Mouse (Mus musculus): ENCODE measurements around the gene Banf1.
A peak's percentile ranks its signal among the peaks of the same experiment; 100 is the strongest.
"Not testable (repeated sequence)": the region's sequence is repeated elsewhere in the genome, so short reads cannot be mapped to it uniquely, and the experiment has no call there.

The Banf1 gene

DNA sequence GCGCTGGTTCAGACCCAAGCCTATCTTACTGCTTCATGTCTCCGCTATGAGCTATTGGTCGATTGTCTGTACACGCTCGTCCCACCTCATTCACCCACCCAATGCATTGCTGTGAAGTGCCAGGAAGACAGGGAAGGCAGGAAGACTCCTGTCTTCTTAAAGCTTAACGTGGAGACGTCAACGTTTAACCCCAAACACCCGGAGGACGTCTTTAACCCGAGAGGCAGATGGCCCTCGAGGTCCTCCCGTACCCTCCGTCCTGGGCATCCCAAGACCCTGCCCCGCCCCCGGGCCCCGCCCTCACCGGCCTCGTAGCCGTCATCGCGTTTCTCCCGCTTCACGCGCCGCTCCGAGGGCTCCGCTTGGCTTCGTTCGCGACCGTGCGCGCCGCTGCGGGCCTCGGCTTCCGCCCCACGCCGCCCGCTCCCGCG lies 21.1 kb upstream of the Banf1 start:
- TF ChIP-seq GATA4 (IDR thresholded peaks at IDR 0.05; ENCODE audit: insufficient replicate concordance, low read length): no peak

DNA sequence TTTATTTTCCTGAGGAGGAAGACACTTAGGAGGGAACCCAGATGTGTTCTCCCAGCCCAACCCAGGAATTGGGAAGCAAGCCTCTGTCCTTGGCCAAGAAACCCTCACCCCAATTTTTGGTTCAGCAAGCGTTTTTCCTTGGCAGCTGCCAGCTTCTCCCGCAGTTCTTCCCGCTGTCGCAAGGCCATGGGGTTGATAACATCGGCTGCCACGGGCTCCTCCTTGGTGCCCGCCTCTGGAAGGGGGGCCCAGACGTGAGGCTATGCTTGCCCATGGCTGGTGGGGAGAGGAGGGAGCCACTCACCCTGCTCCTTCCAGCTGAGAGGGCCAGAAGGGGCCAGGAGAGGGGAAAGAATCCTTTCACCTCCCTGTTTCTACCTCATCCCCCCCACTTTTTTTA lies 17.7 kb upstream of the Banf1 start:
- no peak for TF ChIP-seq GATA4 (IDR thresholded peaks at IDR 0.05; ENCODE audit: insufficient replicate concordance, low read length)

GRCm38 (mm10) chr19:5383326-5383725 lies 16.4 kb upstream of the Banf1 start:
- no peak for TF ChIP-seq GATA4 (IDR thresholded peaks at IDR 0.05; ENCODE audit: insufficient replicate concordance, low read length)

DNA sequence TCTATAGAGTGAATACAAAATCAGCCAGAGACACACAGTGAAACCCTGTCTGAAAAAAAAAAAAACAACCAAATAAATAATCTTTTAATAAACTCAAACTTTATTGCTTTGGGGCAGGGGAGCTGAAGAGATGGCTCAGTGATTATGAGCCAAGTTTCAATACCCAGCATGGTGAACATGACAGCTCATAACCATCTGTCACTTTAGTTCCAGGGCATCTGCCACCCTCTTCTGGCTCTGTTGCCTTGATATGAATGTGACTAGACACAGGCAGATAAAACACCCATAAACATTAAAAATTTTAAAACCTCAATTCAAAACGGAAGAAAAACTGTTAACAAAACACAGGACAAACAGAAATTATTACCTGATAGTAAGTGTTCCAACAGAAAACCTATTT lies 10.5 kb upstream of the Banf1 start:
- no peak for TF ChIP-seq GATA4 (IDR thresholded peaks at IDR 0.05; ENCODE audit: insufficient replicate concordance, low read length)

GRCm38 (mm10) chr19:5374748-5375147 lies 7.8 kb upstream of the Banf1 start:
- no peak for TF ChIP-seq GATA4 (IDR thresholded peaks at IDR 0.05; ENCODE audit: insufficient replicate concordance, low read length)

DNA sequence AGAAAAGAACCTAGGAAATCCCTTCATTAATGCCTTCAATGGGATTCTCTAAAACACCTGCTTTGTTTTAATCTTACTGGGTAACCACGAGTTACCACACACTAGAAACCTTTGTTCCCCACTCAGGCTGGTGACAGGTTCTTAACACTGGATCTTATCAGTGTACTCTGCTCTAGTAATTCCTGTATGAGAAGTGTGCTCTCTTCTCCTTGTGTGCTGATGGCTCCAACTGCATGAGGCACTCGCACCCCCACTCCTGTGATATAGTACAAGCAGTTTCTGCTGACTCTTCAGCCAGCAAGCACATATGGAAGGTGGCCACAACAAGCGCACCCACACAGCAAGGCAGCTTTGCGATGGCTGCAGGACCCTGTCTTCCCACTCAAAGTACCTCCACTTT lies 7.2 kb upstream of the Banf1 start:
- no peak for TF ChIP-seq GATA4 (IDR thresholded peaks at IDR 0.05; ENCODE audit: insufficient replicate concordance, low read length)

GRCm38 (mm10) chr19:5372724-5373123 lies 5.8 kb upstream of the Banf1 start:
- no peak for TF ChIP-seq GATA4 (IDR thresholded peaks at IDR 0.05; ENCODE audit: insufficient replicate concordance, low read length)

GRCm38 (mm10) chr19:5370932-5371331 lies 4.0 kb upstream of the Banf1 start:
- TF ChIP-seq GATA4 (IDR thresholded peaks at IDR 0.05; ENCODE audit: insufficient replicate concordance, low read length): no peak

DNA sequence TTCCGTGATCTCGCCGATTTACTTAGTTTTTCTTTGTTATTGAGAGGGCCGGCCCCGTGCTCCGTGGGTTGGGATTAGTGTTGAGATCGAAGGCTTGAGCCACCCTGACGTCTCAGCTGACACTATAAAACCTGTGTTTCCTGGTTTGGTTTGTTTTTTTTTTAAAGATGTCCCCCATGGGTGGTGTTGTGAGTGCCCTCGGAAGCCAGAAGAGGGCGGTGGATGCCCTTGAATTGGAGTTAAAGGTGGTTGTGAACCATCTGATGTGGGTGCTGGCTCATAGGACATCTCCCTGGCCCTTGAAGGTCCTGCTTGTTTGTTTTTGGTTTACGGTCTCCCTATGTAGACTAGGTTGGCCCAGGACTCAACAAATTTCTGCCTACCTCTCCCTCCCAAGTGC lies 487 bp upstream of the Banf1 start:
- no peak for TF ChIP-seq GATA4 (IDR thresholded peaks at IDR 0.05; ENCODE audit: insufficient replicate concordance, low read length)

GRCm38 (mm10) chr19:5366175-5367052 lies 554 bp downstream of the Banf1 start, which contains the start of gene Eif1ad:
Gene Eif1ad (plus strand): TSS chr19:5366741.
- peak; percentile 19; the same call in 1 of the 2 replicates for TF ChIP-seq GATA4 (IDR thresholded peaks at IDR 0.05; ENCODE audit: insufficient replicate concordance, low read length)

DNA sequence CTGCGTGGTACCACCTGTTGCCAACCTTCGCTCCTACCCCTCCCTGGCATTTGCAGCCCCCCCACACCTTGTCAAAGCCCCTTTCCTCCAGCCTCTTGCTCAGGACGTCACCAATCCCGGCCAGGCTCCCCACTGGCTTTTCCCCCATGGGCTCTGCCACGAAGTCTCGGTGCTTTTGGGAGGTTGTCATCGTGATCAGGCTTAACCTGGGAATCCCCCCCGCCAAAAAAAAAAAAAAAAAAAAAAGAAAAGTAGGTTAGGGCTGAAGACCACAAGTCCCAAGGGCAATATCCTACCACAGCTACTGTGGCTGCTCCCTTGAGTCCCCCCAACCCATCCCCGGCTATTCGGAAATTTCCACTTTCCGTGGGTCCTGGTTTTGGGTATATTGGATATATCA lies 1.2 kb downstream of the Banf1 start:
- TF ChIP-seq GATA4 (IDR thresholded peaks at IDR 0.05; ENCODE audit: insufficient replicate concordance, low read length): no peak

DNA sequence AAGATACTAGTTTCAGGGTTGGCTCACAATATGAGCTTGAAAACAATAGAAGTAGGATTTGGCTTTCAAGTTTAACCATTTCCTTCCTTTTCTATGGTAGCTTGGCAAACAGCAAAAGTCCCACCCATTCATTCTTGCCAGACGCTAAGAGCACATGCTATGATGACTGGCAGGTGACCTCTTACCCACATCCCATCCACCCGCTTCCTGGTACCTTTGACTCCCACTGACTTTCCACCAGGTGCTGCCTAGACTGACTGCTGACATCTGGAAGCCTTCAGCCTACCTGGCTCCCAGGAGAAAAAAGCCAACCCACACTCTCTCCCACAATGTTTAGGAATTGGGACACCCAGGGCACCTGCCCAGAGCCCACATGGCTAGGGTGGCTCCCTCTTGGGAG lies 2.8 kb downstream of the Banf1 start:
- no peak for TF ChIP-seq GATA4 (IDR thresholded peaks at IDR 0.05; ENCODE audit: insufficient replicate concordance, low read length)

DNA sequence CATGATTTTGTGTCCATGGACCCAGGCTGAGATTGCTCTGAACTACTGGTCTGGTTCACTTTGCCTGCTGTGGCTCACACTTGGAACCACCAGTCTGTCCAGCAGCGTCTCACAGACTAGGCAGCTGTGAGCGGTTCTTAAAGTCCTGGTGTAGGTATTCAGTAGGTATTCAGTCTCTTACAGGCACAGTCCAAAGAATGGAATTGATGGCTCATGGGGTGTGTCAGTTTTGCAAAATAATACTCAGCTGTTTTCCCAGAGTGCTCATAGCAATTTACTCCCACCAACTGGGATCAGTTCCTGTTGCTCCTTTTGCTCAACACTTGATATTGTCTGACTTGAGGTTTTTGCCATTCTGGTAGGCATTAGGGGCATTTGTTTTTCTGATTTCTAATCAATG lies 4.8 kb downstream of the Banf1 start:
- TF ChIP-seq GATA4 (IDR thresholded peaks at IDR 0.05; ENCODE audit: insufficient replicate concordance, low read length): no peak

DNA sequence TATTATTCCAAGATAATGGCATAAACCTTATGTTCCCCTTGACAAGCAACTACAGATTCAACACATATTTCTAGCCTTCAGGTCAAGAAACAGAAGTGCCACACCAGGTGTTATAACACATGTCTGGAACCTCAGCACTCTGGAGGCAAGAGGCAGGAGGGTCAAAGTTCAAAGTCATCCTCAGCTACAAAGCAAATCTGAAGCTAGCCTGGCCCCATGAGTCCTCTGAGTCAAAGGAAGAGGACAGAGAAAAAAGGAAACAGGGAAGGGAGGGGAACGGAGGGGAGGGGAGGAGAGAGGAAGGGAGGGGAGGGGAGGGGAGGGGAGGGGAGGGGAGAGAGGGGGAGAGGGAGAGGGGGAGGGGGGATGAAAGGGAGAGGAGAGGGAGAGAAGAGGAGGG lies 10.9 kb downstream of the Banf1 start:
- no peak for TF ChIP-seq GATA4 (IDR thresholded peaks at IDR 0.05; ENCODE audit: insufficient replicate concordance, low read length)

DNA sequence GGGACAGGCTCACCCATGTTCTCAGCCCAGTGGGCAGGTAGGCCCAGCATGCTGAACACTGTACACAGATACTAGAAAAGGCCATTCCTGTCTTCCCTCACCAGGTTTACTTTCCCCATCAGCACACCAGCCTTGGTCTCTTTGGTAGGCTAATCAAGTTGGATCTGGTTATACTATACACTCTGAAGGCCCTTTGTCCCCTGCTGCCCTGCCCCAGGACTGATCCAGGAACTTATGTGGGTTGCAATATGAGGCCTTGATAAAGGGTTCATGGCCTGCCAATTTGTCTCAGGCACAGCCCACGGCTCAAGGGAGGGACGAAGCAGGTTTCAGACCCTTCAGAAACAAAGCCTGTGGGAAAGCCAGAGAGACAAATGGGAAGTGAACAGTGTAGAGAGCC lies 13.4 kb downstream of the Banf1 start:
- TF ChIP-seq GATA4 (IDR thresholded peaks at IDR 0.05; ENCODE audit: insufficient replicate concordance, low read length): no peak

DNA sequence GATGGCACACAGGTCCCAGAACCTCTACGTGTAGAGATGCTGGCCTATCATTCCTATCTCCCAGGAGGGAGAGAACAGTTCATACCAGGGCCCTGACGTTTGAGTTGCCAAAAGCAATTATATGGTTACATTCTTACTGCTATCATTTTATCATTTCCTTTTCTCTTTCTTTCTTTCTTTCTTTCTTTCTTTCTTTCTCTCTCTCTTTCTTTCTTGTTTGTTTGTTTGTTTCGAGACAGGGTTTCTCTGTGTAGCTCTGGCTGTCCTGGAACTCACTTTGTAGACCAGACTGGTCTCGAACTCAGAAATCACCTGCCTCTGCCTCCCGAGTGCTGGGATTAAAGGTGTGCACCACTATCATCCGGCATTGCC lies 17.5 kb downstream of the Banf1 start, which contains the start of gene Cst6:
TSS of gene Cst6 (minus strand) at position 73 of the 372 bp plus-strand sequence.
- TF ChIP-seq GATA4 (IDR thresholded peaks at IDR 0.05; ENCODE audit: insufficient replicate concordance, low read length): not testable (repeated sequence)
